Mouse (Mus musculus) embryonic fibroblast, embryonic 13.5 days (primary cell): ENCODE data around the gene Ghdc. TPM values are rescaled to one million over a fixed set of nuclear protein-coding genes. Genes with fewer than 3 reads are reported as not detected.

ENCODE experiments used
- H3K27ac ChIP-seq: 2 replicates; pipeline ENCODE4 v1.5.1; 2012; ENCODE audit warnings: low read length, control low read depth, inconsistent platforms; ENCODE audit not compliant: insufficient read depth
- H3K4me1 ChIP-seq: 2 replicates; pipeline ENCODE4 v1.6.1; 2011; ENCODE audit warnings: low read length; ENCODE audit not compliant: control insufficient read depth, insufficient read depth
- H3K4me3 ChIP-seq: 2 replicates; pipeline ENCODE4 v1.5.1; 2011; ENCODE audit warnings: mild to moderate bottlenecking, control low read depth, low read length; ENCODE audit not compliant: insufficient read depth
- CTCF ChIP-seq: IDR thresholded peaks from 2 replicates; pipeline ENCODE4 v1.5.1; 2011; ENCODE audit warnings: mild to moderate bottlenecking, control low read depth, low read length, moderate library complexity, borderline replicate concordance; ENCODE audit not compliant: insufficient read depth
- POLR2A ChIP-seq: IDR thresholded peaks from 2 replicates; pipeline ENCODE4 v1.6.1; 2011; ENCODE audit warnings: low read depth, mild to moderate bottlenecking, control low read depth, low read length, moderate library complexity
- polyA plus RNA-seq: library from polyadenylated mRNA; stranded (reverse); fragments of >200 nt; gene quantifications from 2 replicates; pipeline ENCODE4 v1.2.4, GENCODE M21; 2011; ENCODE audit warnings: low read depth; ENCODE audit not compliant: missing spikeins, insufficient read length

Ghdc gene
- polyA plus RNA-seq, 1 experiment: 8.6 TPM

- no peaks in the 10 kb centered on the region for H3K4me1 ChIP-seq
- TF ChIP-seq POLR2A (no peak), CTCF (no peak)
- H3K27ac ChIP-seq: no peak overlapping the region
- H3K4me3 ChIP-seq: no peak overlapping the region
These were observed 21.3 kb downstream of the Ghdc start for GRCm38 (mm10) chr11:100749469-100749868.

- Histone ChIP-seq H3K4me3 (no peak overlapping the region), H3K4me1 (no peaks in the 10 kb centered on the region), H3K27ac (no peak overlapping the region)
- TF ChIP-seq POLR2A (no peak), CTCF (no peak)
These were observed 22.1 kb downstream of the Ghdc start for GRCm38 (mm10) chr11:100748620-100749019.

- no peak for TF ChIP-seq CTCF
- TF ChIP-seq POLR2A: no peak
- Histone ChIP-seq H3K4me3 (no peak overlapping the region), H3K27ac (no peak overlapping the region), H3K4me1 (no peaks in the 10 kb centered on the region)
These were observed 23.6 kb downstream of the Ghdc start for GRCm38 (mm10) chr11:100747114-100747513.

- H3K4me3 ChIP-seq: no peak overlapping the region
- no peak for TF ChIP-seq CTCF
- no peak for TF ChIP-seq POLR2A
- H3K4me1 ChIP-seq: no peaks in the 10 kb centered on the region
- no peak overlapping the region for H3K27ac ChIP-seq
These were observed 24.2 kb downstream of the Ghdc start for GRCm38 (mm10) chr11:100746546-100746945.

GRCm38 (mm10) chr11:100745085-100745484, 25.7 kb downstream of the Ghdc start:
- TF ChIP-seq POLR2A (no peak), CTCF (0 out of 2 replicates have a peak, but pooled peaks have one; percentile 6)
- Histone ChIP-seq H3K4me3 (no peak overlapping the region), H3K4me1 (no peaks in the 10 kb centered on the region), H3K27ac (no peak overlapping the region)

- TF ChIP-seq CTCF: no peak
- TF ChIP-seq POLR2A: no peak
- Histone ChIP-seq H3K4me1 (peaks cover 4% of the 10 kb centered on the region; the same call in 1 of the 2 replicates), H3K27ac (no peak overlapping the region), H3K4me3 (no peak overlapping the region)
These were observed 29.4 kb downstream of the Ghdc start for GRCm38 (mm10) chr11:100741348-100741747.

GRCm38 (mm10) chr11:100738749-100739148, 32.0 kb downstream of the Ghdc start:
- H3K27ac ChIP-seq: no peak overlapping the region
- H3K4me3 ChIP-seq: peak overlapping the region; percentile 42
- H3K4me1 ChIP-seq: peaks cover 10% of the 10 kb centered on the region
- TF ChIP-seq POLR2A (no peak), CTCF (no peak)

GRCm38 (mm10) chr11:100738066-100738604, 32.6 kb downstream of the Ghdc start, which contains the start of gene Rab5c:
Gene Rab5c, minus strand, starts transcription at chr11:100738215.
- TF ChIP-seq POLR2A: peak; percentile 85
- TF ChIP-seq CTCF: no peak
- Histone ChIP-seq H3K4me1 (peaks cover 10% of the 10 kb centered on the region), H3K4me3 (peak within 1 kb of the TSS; percentile 90), H3K27ac (no peak within 1 kb of the TSS)

- H3K4me1 ChIP-seq: peaks cover 10% of the 10 kb centered on the region
- no peak overlapping the region for H3K27ac ChIP-seq
- TF ChIP-seq CTCF (no peak), POLR2A (0 out of 2 replicates have a peak, but pooled peaks have one; percentile 4)
- H3K4me3 ChIP-seq: peak overlapping the region; percentile 90
These were observed 33.5 kb downstream of the Ghdc start for GRCm38 (mm10) chr11:100737105-100737733.

GRCm38 (mm10) chr11:100736746-100737080, 34.0 kb downstream of the Ghdc start:
- Histone ChIP-seq H3K4me3 (peak overlapping the region; percentile 90), H3K4me1 (peaks cover 10% of the 10 kb centered on the region), H3K27ac (no peak overlapping the region)
- TF ChIP-seq POLR2A: no peak
- TF ChIP-seq CTCF: no peak
